Mouse (Mus musculus) colon, adult 2 months (tissue): Measurements from ENCODE around the gene Sesn1. TPM values are rescaled to one million over a fixed set of nuclear protein-coding genes. Genes with fewer than 3 reads are reported as not detected.

Experiments
- polyA plus RNA-seq: library from polyadenylated mRNA; depleted of rRNA; stranded (reverse); fragments of >200 nt; gene quantifications from 2 replicates; pipeline ENCODE4 v1.2.3, GENCODE M21; 2012; rRNA removed

Gene Sesn1
- polyA plus RNA-seq = 8.0 and 8.1 TPM in 2 replicates

GRCm38 (mm10) chr10:41809771-41810563, at the start of gene Sesn1, which contains the start of gene Cep57l1:
Gene Sesn1 (plus strand): TSS chr10:41809935.
Gene Cep57l1 (minus strand): TSS chr10:41809871.

Other genes starting within 250 kb of the Sesn1 start
- gene Ccdc162, start 93.3 kb upstream of the Sesn1 start, polyA plus RNA-seq = 0.31 and 0.55 TPM in 2 replicates
- 0.79 and 0.93 TPM in 2 replicates for gene Cep57l1, start 64 bp upstream of the Sesn1 start, polyA plus RNA-seq
- 0.50 and 0.68 TPM in 2 replicates for gene Armc2, start 208.5 kb downstream of the Sesn1 start, polyA plus RNA-seq